Mouse (Mus musculus) liver, embryonic 13.5 days (tissue): Measurements from ENCODE around the gene Insig2. TPM values are rescaled to one million over a fixed set of nuclear protein-coding genes. Genes with fewer than 3 reads are reported as not detected.

Source experiments
- ATAC-seq: fragments of 200-750 bp; cut with Nextera tagmentation; 2 replicates; pipeline ENCODE4 v1.8.0; 2017; ENCODE audit warnings: low read depth, mild to moderate bottlenecking, moderate number of reproducible peaks, moderate library complexity
- DNase-seq: peaks from one replicate; pipeline ENCODE4 v3.0.0; 2022
- H3K27ac ChIP-seq: fragments of 300-500 bp; sonication (generic); 2 replicates; pipeline ENCODE4 v1.5.1; 2015; ENCODE audit warnings: moderate library complexity, mild to moderate bottlenecking, inconsistent platforms
- H3K27me3 ChIP-seq: fragments of 300-500 bp; sonication (generic); 2 replicates; pipeline ENCODE4 v1.6.1; 2015; ENCODE audit warnings: mild to moderate bottlenecking, inconsistent platforms
- H3K36me3 ChIP-seq: fragments of 300-500 bp; sonication (generic); 2 replicates; pipeline ENCODE4 v1.6.1; 2015; ENCODE audit warnings: mild to moderate bottlenecking, inconsistent platforms
- H3K4me1 ChIP-seq: fragments of 300-500 bp; sonication (generic); replicated peaks from 2 replicates; pipeline ENCODE4 v1.6.1; 2015; ENCODE audit warnings: inconsistent platforms
- H3K4me2 ChIP-seq: fragments of 300-500 bp; sonication (generic); 2 replicates; pipeline ENCODE4 v1.6.1; 2015; ENCODE audit warnings: inconsistent platforms, mild to moderate bottlenecking, moderate library complexity
- H3K4me3 ChIP-seq: fragments of 300-500 bp; sonication (generic); replicated peaks from 2 replicates; pipeline ENCODE4 v1.5.1; 2015; ENCODE audit warnings: mild to moderate bottlenecking, inconsistent platforms
- H3K9ac ChIP-seq: fragments of 300-500 bp; sonication (generic); 2 replicates; pipeline ENCODE4 v1.6.1; 2015; ENCODE audit warnings: mild to moderate bottlenecking, inconsistent platforms
- H3K9me3 ChIP-seq: fragments of 300-500 bp; sonication (generic); replicated peaks from 2 replicates; pipeline ENCODE4 v1.6.1; 2016; ENCODE audit warnings: inconsistent platforms
- whole genome bisulfite sequencing: fragments of 180-500 bp; shearing (Covaris S2); methylation state at CpG from one replicate; pipeline ENCODE4 v1.1.7; 2015; ENCODE audit not compliant: insufficient replicate concordance; 5-methylcytosine and 5-hydroxymethylcytosine counted together
- polyA plus RNA-seq: library from polyadenylated mRNA; unstranded; fragments of >200 nt; fragmentation: Nextera tagmentation; extraction: Ambion mirVana; gene quantifications from 2 replicates; pipeline ENCODE4 v1.2.1, GENCODE M21; 2015

The Insig2 gene
- polyA plus RNA-seq, 1 experiment from 2014 or later, result 12.8 TPM

DNA sequence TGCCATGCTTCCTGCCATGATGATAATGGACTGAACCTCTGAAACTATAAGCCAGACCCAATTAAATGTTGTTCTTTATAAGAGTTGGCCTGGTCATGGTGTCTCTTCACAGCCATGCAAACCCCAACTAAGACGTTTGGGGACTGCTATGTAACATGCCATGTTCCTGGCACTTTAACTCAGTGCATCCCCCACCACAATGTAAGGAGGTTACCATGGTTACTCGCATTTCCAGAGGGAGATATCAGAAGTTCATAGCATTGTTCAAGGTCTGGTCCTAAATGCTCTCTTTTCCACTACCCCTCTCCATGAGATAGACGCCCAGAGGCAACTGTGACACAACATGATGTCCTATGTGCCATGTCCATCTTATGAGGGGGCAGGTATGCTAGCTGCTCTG is 54.0 kb downstream of the Insig2 start:
- DNase-seq, result no peak
- Histone ChIP-seq H3K4me1 (no peaks in the 10 kb centered on the region), H3K4me2 (no peak overlapping the region), H3K9me3 (no peaks in the 10 kb centered on the region), H3K27ac (no peak overlapping the region), H3K4me3 (no peak overlapping the region), H3K27me3 (no peaks in the 10 kb centered on the region), H3K36me3 (no peaks in the 10 kb centered on the region), H3K9ac (no peak overlapping the region)
- ATAC-seq, result no peak
- WGBS, result 42% methylated on average over 3 of the region's 3 CpGs

GRCm38 (mm10) chr1:121277466-121277865 is 54.9 kb downstream of the Insig2 start:
- H3K4me1 ChIP-seq, result no peaks in the 10 kb centered on the region
- no peak overlapping the region for H3K4me2 ChIP-seq
- DNase-seq (no peak), ATAC-seq (no peak)
- H3K27ac ChIP-seq, result no peak overlapping the region
- H3K4me3 ChIP-seq, result no peak overlapping the region
- no peaks in the 10 kb centered on the region for H3K36me3 ChIP-seq
- H3K9ac ChIP-seq, result no peak overlapping the region
- 63% methylated on average over 4 of the region's 4 CpGs for WGBS
- no peaks in the 10 kb centered on the region for H3K9me3 ChIP-seq
- no peaks in the 10 kb centered on the region for H3K27me3 ChIP-seq

DNA sequence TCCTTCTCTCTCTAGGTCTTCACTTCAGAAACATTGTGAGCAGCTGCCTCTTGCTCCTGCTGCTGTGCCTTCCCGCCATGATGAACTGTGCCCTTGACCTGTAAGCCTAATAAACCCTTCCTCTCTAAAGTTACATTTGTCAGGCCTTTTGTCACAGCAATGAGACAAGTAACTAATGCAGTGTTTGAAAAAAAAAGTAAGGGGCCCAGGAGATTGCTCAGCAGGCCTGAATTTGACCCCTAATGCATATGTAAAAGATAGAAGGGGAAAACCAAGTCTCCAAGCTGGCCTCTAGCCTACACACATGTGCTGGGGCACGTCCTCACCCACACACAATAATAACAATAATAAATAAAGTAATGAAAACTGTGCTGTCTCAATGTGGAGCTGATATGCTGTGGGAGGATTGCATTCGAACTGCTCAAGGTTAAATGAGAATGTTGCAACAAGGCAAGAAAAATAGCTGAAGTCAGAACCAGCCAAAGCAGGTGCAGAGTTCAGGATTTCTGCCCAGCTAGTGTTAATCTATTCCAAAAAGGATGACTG is 56.4 kb downstream of the Insig2 start:
- 52% methylated on average over 3 of the region's 3 CpGs for WGBS
- no peak overlapping the region for H3K9ac ChIP-seq
- no peaks in the 10 kb centered on the region for H3K27me3 ChIP-seq
- no peaks in the 10 kb centered on the region for H3K9me3 ChIP-seq
- no peak for ATAC-seq
- H3K4me3 ChIP-seq, result no peak overlapping the region
- no peaks in the 10 kb centered on the region for H3K36me3 ChIP-seq
- H3K27ac ChIP-seq, result no peak overlapping the region
- DNase-seq, result no peak
- H3K4me1 ChIP-seq, result no peaks in the 10 kb centered on the region
- H3K4me2 ChIP-seq, result no peak overlapping the region

DNA sequence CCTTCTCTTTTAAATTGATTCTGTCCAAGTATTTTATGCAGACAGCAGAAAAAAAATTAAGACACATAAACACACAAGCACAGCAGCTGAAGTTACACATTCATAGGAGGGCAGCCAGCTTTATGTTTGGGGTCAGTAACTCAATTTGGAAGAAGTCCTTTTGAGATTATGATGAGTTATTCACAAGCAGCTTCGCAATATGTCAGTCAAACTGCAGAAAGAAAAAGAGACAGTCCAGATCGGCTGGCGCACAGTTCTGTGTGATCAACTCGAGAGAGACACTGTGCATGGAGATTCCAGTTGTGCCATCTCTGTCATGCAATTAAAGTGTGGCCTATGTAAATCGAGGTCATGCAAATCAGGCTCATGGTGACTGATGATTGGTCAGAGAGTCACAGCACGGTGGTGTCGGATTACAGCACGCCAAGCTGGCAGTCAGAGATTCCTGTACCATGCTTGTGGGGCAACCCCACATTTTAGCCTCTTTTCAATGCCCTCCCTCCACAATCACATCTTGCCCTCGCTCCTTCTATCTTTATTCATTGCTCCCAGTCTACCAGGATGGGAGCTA is 72.1 kb downstream of the Insig2 start:
- H3K4me3 ChIP-seq, result no peak overlapping the region
- no peak overlapping the region for H3K9ac ChIP-seq
- no peaks in the 10 kb centered on the region for H3K36me3 ChIP-seq
- no peak overlapping the region for H3K27ac ChIP-seq
- no peaks in the 10 kb centered on the region for H3K9me3 ChIP-seq
- H3K4me2 ChIP-seq, result no peak overlapping the region
- H3K4me1 ChIP-seq, result no peaks in the 10 kb centered on the region
- WGBS, result 54% methylated on average over 9 of the region's 9 CpGs
- no peak for ATAC-seq
- H3K27me3 ChIP-seq, result no peaks in the 10 kb centered on the region
- no peak for DNase-seq

Other genes with a start within 250 kb of the Insig2 start
- 3.7 TPM in 2 replicates for gene Ccdc93, start 98.5 kb upstream of the Insig2 start, polyA plus RNA-seq
- not detected in 2 replicates for gene Htr5b, start 195.9 kb upstream of the Insig2 start, polyA plus RNA-seq
- gene Ddx18, start 235.4 kb upstream of the Insig2 start, polyA plus RNA-seq, result 57.1 and 62.5 TPM in 2 replicates